Mouse (Mus musculus) intestine, postnatal 0 days (tissue): ENCODE results near the gene Vps51. TPM values are rescaled to one million over a fixed set of nuclear protein-coding genes. Genes with fewer than 3 reads are reported as not detected.
A peak's percentile ranks its signal among the peaks of the same experiment; 100 is the strongest.

Experiments
- ATAC-seq: fragments of 200-750 bp; cut with Nextera tagmentation; 2 replicates; pipeline ENCODE4 v1.8.0; 2017; ENCODE audit warnings: mild to moderate bottlenecking, moderate TSS enrichment, moderate library complexity
- H3K27ac ChIP-seq: fragments of 300-500 bp; sonication (generic); 2 replicates; pipeline ENCODE4 v1.5.1; 2014; ENCODE audit warnings: mild to moderate bottlenecking, low read depth, low read length, moderate library complexity
- H3K27me3 ChIP-seq: fragments of 300-500 bp; sonication (generic); replicated peaks from 2 replicates; pipeline ENCODE4 v1.6.1; 2014; ENCODE audit warnings: low read length, mixed read lengths; ENCODE audit not compliant: control insufficient read depth, insufficient read depth
- H3K36me3 ChIP-seq: fragments of 300-500 bp; sonication (generic); 2 replicates; pipeline ENCODE4 v1.6.1; 2014; ENCODE audit warnings: mild to moderate bottlenecking, moderate library complexity; ENCODE audit not compliant: control insufficient read depth, insufficient read depth
- H3K4me1 ChIP-seq: fragments of 300-500 bp; sonication (generic); replicated peaks from 2 replicates; pipeline ENCODE4 v1.6.1; 2014; ENCODE audit warnings: antibody characterized with exemption, low read length, mixed read lengths; ENCODE audit not compliant: control insufficient read depth, insufficient read depth
- H3K4me2 ChIP-seq: fragments of 300-500 bp; sonication (generic); replicated peaks from 2 replicates; pipeline ENCODE4 v1.6.1; 2014; ENCODE audit warnings: low read depth, mild to moderate bottlenecking, moderate library complexity
- H3K4me3 ChIP-seq: fragments of 300-500 bp; sonication (generic); 2 replicates; pipeline ENCODE4 v1.5.1; 2014; ENCODE audit warnings: low read depth, low read length
- H3K9ac ChIP-seq: fragments of 300-500 bp; sonication (generic); 2 replicates; pipeline ENCODE4 v1.6.1; 2014; ENCODE audit warnings: mild to moderate bottlenecking, low read depth, low read length
- H3K9me3 ChIP-seq: fragments of 300-500 bp; sonication (generic); 2 replicates; pipeline ENCODE4 v1.6.1; 2016; ENCODE audit warnings: mixed run types; ENCODE audit not compliant: control insufficient read depth
- CTCF ChIP-seq: sonication (generic); IDR thresholded peaks from 2 replicates; pipeline ENCODE4 v1.5.1; 2016; ENCODE audit warnings: low read depth, mild to moderate bottlenecking, control low read depth, antibody characterized with exemption, moderate library complexity
- WGBS: fragments of 180-500 bp; shearing (Covaris S2); extraction: QIAGEN DNeasy Blood & Tissue Kit; methylation state at CpG from one replicate; pipeline ENCODE4 v1.1.7; 2014; 5-methylcytosine and 5-hydroxymethylcytosine counted together
- polyA plus RNA-seq: library from polyadenylated mRNA; unstranded; fragments of >200 nt; fragmentation: Nextera tagmentation; extraction: Ambion mirVana; gene quantifications from 2 replicates; pipeline ENCODE4 v1.2.1, GENCODE M21; 2015

Vps51 gene
- polyA plus RNA-seq, 1 experiment from 2014 or later: 42.4 TPM

GRCm38 (mm10) chr19:6104476-6104875 lies 27.4 kb upstream of the Vps51 start:
- TF ChIP-seq CTCF: no peak
- Histone ChIP-seq H3K4me2 (peak overlapping the region; percentile 63; the same call in 1 of the 2 replicates), H3K27ac (peak overlapping the region; percentile 31; the same call in 1 of the 2 replicates), H3K9me3 (no peaks in the 10 kb centered on the region), H3K27me3 (no peaks in the 10 kb centered on the region), H3K9ac (no peak overlapping the region), H3K4me3 (no peak overlapping the region), H3K36me3 (peaks cover 5% of the 10 kb centered on the region; the same call in 1 of the 2 replicates), H3K4me1 (0 out of 2 replicates have a peak, but pooled peaks cover 5% of the 10 kb centered on the region)
- ATAC-seq: peak; percentile 41
- 34% methylated on average over 4 of the region's 4 CpGs for WGBS

GRCm38 (mm10) chr19:6102169-6102853 lies 25.3 kb upstream of the Vps51 start:
- H3K4me1 ChIP-seq: 0 out of 2 replicates have a peak, but pooled peaks cover 5% of the 10 kb centered on the region
- H3K4me2 ChIP-seq: no peak overlapping the region
- 74% methylated on average over 6 of the region's 6 CpGs for WGBS
- H3K27me3 ChIP-seq: no peaks in the 10 kb centered on the region
- H3K9me3 ChIP-seq: no peaks in the 10 kb centered on the region
- H3K27ac ChIP-seq: no peak overlapping the region
- H3K4me3 ChIP-seq: no peak overlapping the region
- no peaks in the 10 kb centered on the region for H3K36me3 ChIP-seq
- TF ChIP-seq CTCF: no peak
- no peak overlapping the region for H3K9ac ChIP-seq
- no peak for ATAC-seq

DNA sequence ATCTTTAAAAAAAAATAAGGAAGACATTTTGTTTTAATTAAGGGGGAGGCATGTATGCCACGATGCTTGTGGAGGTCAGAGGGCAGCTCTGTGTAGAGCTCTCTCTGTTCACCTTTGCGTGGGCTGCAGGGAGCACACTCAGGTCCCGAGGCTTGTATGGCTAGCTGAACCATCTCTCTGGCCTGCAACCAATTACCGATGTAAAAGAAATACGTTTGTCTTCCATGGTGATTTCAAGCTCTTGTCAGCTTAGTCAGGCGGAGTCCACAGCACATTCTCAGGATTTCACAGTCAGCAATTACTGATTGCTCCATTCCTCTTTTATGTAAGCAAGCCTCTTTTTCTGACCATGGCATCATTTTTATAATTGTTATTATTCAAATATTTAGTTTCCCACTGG lies 24.2 kb upstream of the Vps51 start:
- no peak overlapping the region for H3K4me3 ChIP-seq
- 63% methylated on average over 6 of the region's 6 CpGs for WGBS

GRCm38 (mm10) chr19:6097847-6098246 lies 20.8 kb upstream of the Vps51 start:
- ATAC-seq: no peak
- WGBS: 83% methylated on average over 3 of the region's 3 CpGs
- H3K9ac ChIP-seq: no peak overlapping the region
- H3K36me3 ChIP-seq: peaks cover 12% of the 10 kb centered on the region; the same call in 1 of the 2 replicates
- H3K9me3 ChIP-seq: no peaks in the 10 kb centered on the region
- no peak overlapping the region for H3K4me3 ChIP-seq
- no peaks in the 10 kb centered on the region for H3K4me1 ChIP-seq
- no peak overlapping the region for H3K27ac ChIP-seq
- H3K27me3 ChIP-seq: no peaks in the 10 kb centered on the region
- no peak for TF ChIP-seq CTCF
- H3K4me2 ChIP-seq: no peak overlapping the region

More for the DNA sequence above, 24.2 kb upstream of the Vps51 start:
- Histone ChIP-seq H3K9ac (no peak overlapping the region), H3K27ac (no peak overlapping the region), H3K9me3 (no peaks in the 10 kb centered on the region), H3K36me3 (no peaks in the 10 kb centered on the region), H3K4me2 (no peak overlapping the region), H3K27me3 (no peaks in the 10 kb centered on the region), H3K4me1 (0 out of 2 replicates have a peak, but pooled peaks cover 5% of the 10 kb centered on the region)
- TF ChIP-seq CTCF: no peak
- ATAC-seq: no peak

DNA sequence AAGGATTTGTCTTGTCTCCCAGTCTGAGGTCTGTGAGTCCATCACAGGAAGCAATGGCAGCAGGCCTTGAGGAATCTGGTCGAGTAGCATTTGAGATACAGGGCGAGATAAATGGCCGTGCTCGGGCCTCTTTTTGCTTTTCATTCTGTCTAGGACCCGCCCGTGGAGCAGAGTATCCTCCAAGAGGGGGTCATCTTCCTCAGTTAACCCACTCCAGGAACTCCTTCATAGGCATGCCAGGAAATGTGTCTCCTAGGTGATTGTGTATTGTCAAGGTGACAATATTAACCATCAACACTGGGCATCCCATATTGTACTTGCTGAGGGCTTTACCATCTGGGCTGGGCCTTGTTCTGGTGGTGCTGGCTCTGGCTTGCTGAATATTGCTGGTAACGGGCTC lies 17.1 kb upstream of the Vps51 start, which contains the start of gene AC131692.1:
AC131692.1 (plus strand) TSS at position 301 of the 400 bp plus-strand sequence.
- Histone ChIP-seq H3K36me3 (peaks cover 22% of the 10 kb centered on the region; the same call in 1 of the 2 replicates), H3K9ac (no peak within 1 kb of the TSS), H3K9me3 (no peaks in the 10 kb centered on the region), H3K4me1 (no peaks in the 10 kb centered on the region), H3K27ac (no peak within 1 kb of the TSS), H3K27me3 (no peaks in the 10 kb centered on the region), H3K4me3 (no peak within 1 kb of the TSS), H3K4me2 (no peak within 1 kb of the TSS)
- no peak for TF ChIP-seq CTCF
- WGBS: 84% methylated on average over 7 of the region's 7 CpGs
- ATAC-seq: no peak

DNA sequence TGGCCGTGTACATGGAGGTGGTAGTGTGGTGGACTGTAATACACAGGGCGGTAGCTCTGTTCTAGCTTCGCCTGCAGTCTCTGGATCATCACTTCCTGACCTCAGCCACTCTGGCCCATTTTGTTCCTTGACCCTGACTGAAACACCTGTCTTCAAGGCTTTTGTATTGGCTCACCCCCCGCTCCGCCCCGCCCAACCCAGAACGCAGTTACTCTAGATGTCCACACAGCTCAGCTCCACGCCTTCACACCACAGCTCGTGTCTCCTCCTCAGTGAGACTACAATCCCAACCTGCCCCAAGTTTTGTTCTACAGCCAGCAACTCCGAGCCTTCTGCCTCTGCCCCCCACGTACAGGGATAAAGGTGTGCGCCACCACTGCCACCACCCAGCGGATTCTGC lies 11.8 kb upstream of the Vps51 start:
- ATAC-seq: no peak
- H3K4me3 ChIP-seq: no peak overlapping the region
- no peaks in the 10 kb centered on the region for H3K27me3 ChIP-seq
- no peak overlapping the region for H3K4me2 ChIP-seq
- no peak overlapping the region for H3K9ac ChIP-seq
- 84% methylated on average over 13 of the region's 13 CpGs for WGBS
- H3K9me3 ChIP-seq: no peaks in the 10 kb centered on the region
- no peaks in the 10 kb centered on the region; the same call in 1 of the 2 replicates for H3K4me1 ChIP-seq
- TF ChIP-seq CTCF: no peak
- H3K27ac ChIP-seq: no peak overlapping the region
- peaks cover 22% of the 10 kb centered on the region for H3K36me3 ChIP-seq
